Mouse (Mus musculus) cortical plate, adult 2 months (tissue): ENCODE measurements around the gene Cd79b. TPM values are rescaled to one million over a fixed set of nuclear protein-coding genes. Genes with fewer than 3 reads are reported as not detected.

ENCODE experiments used
- H3K27ac ChIP-seq: fragments of 200-500 bp; 2 replicates; pipeline ENCODE4 v1.5.1; 2012; ENCODE audit warnings: low read length, control low read depth, inconsistent platforms; ENCODE audit not compliant: insufficient read depth
- H3K4me1 ChIP-seq: fragments of 200-500 bp; 2 replicates; pipeline ENCODE4 v1.6.1; 2011; ENCODE audit warnings: low read length; ENCODE audit not compliant: control insufficient read depth, insufficient read depth
- H3K4me3 ChIP-seq: fragments of 200-500 bp; 2 replicates; pipeline ENCODE4 v1.5.1; 2011; ENCODE audit warnings: mild to moderate bottlenecking, low read length, control low read depth; ENCODE audit not compliant: insufficient read depth
- CTCF ChIP-seq: fragments of 200-500 bp; IDR thresholded peaks from 2 replicates; pipeline ENCODE4 v1.5.1; 2011; ENCODE audit warnings: mild to moderate bottlenecking, control low read depth, low read length; ENCODE audit not compliant: insufficient read depth; ENCODE audit errors: extremely low read depth
- POLR2A ChIP-seq: fragments of 200-500 bp; IDR thresholded peaks from 2 replicates; pipeline ENCODE4 v1.6.1; 2011; ENCODE audit warnings: mild to moderate bottlenecking, low read length, control low read depth; ENCODE audit not compliant: insufficient read depth; ENCODE audit errors: extremely low read depth
- polyA plus RNA-seq: library from polyadenylated mRNA; depleted of rRNA; stranded (reverse); fragments of >200 nt; gene quantifications from 2 replicates; pipeline ENCODE4 v1.2.3, GENCODE M21; 2012; rRNA removed

Gene Cd79b
- polyA plus RNA-seq, 1 experiment = 0.44 TPM

DNA sequence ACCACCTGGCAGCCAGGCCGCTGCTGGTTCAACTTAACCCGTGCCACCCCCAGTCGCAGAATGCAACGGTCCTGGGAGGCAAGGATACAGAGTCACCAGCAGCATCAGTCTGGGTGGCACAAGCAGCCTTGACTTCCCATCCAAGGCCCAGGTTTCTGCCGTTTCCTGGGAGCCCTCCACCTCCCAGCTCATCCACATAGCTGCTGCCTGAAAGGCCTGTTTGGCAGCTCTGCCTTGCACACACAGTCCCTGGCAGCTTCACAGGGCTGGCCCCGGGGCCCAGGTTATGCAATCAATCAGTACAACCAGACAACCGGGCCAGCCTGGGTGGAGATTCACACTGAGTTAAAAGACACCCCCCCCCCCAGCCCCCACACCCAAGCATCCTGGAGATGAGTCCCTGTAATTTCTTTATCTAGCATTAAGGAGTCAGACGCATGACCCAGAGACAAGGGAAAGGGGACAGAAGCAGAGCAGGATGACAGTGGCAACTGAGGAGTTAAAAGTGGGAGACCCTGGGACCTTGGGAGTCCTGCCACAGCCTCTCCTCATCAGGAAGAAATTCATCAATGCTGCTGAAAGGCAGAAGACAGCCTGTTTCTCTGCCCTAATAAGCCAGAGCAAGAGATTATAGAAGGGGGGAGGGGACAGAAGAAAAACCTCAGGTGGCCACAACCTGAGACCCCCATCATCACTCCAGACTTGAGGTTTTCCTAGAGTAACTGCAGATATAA lies 46.1 kb downstream of the Cd79b start:
- Histone ChIP-seq H3K4me3 (no peak overlapping the region), H3K4me1 (peaks cover 2% of the 10 kb centered on the region), H3K27ac (peak overlapping the region; percentile 77; the same call in 1 of the 2 replicates)
- TF ChIP-seq POLR2A = no peak
- TF ChIP-seq CTCF = no peak

DNA sequence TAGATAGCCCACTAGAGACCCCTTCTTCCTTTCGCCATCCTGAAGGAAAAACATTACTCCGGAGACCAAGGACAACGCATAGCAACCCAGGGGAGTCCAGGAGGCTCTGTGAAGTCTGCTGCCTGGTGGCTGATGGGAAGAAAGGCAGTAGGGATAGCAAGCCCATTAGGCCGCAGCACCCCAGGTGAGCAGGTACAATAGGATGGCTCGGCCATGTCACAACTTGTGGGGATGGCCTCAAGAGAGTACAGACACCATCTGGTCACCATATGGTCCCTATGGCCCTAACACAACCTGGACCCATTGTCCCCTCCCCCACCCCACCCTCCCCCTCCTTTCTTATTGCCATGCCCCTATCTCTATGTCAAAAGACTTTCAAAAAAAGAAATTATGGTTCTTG lies 46.7 kb downstream of the Cd79b start:
- peaks cover 2% of the 10 kb centered on the region for H3K4me1 ChIP-seq
- H3K4me3 ChIP-seq = no peak overlapping the region
- TF ChIP-seq CTCF = no peak
- no peak for TF ChIP-seq POLR2A
- peak overlapping the region; percentile 15; the same call in 1 of the 2 replicates for H3K27ac ChIP-seq

DNA sequence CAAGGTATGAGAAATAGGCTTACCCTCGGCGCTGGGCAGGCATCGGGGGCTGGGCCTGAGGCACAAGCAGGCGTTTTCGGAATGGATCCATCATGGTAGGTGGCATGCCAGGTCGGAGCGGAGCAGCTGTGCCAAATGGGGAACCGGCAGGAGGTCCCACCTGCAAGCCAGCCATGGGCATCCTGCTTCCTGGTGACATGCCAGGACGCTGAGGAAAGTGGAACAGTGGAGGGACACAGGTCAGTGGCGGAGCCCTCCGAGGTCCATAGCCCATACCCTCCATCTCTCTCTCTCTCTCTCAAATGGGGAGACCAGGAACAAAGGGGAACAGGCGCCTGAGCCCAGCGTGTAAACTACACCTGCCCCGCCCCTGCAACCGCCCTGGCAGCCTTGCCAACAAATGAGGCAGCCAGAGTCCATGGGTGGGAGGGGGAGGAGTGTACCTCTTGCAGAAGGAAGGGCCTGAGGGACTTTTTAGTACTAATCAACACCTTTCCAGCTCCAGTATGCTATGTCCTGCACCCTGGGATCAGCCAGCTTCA lies 47.2 kb downstream of the Cd79b start:
- Histone ChIP-seq H3K4me3 (no peak overlapping the region), H3K27ac (peak overlapping the region; percentile 15; the same call in 1 of the 2 replicates), H3K4me1 (peaks cover 2% of the 10 kb centered on the region)
- no peak for TF ChIP-seq POLR2A

DNA sequence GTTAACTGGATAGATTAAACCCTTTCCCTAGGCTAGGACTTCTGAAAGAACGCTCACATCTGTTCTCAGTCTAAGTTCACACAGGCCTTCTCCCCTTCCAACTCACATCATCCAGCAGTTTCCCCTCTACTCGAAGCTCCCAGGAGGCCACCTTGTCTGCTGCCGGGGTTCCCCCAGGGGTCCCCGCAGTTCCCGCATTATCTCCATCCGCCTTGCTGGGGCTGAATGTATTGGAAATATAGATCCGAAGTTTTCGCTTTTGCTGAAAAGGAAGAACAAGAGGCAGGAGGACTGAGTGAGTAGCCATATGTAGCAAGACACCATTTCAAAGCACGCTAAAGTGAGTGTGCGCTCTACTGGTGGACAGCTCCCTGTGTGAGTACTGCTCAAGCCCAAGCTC lies 48.1 kb downstream of the Cd79b start:
- peaks cover 2% of the 10 kb centered on the region for H3K4me1 ChIP-seq
- H3K4me3 ChIP-seq = no peak overlapping the region
- TF ChIP-seq CTCF (no peak), POLR2A (no peak)
- no peak overlapping the region for H3K27ac ChIP-seq

DNA sequence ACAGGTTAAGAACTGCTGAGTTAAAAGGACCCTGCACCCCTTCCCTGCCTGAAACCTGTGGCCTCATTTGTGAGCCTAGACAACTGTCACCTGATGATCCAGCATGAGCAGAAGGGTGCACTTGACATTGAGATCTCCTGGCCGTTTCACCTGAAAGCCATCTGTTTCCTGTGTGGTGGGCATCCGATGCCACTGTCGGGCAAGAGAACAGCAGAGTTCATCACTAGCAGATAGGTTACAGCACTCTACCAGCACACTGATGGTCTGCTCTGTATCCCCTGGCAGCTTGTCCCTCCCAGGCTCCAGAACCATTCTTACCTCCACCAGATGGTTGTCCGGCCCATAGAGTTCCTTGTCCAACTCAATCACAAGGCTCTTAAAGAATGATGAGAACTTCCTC lies 49.0 kb downstream of the Cd79b start:
- H3K4me3 ChIP-seq = no peak overlapping the region
- TF ChIP-seq CTCF = no peak
- TF ChIP-seq POLR2A = no peak
- peaks cover 3% of the 10 kb centered on the region for H3K4me1 ChIP-seq
- no peak overlapping the region for H3K27ac ChIP-seq

DNA sequence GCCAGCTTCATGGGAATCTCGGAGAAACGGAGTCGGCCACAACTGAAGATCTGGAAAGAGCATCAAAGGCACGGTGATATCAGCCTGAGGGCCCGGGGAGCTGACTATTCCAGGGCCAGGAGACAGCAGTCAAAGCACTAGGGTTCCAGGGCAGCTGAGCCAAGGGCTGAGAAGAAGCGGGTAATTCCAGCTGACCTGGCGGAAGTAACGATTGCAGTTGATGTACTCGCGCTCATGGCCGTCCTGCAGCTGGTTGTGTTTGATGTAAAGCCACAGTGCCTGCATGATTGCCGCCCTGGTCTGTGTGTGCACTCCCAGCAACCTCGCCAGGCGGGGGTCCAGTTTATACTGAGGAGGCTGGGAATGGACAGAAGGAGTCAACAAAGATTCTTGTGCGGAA lies 49.6 kb downstream of the Cd79b start:
- no peak overlapping the region for H3K27ac ChIP-seq
- TF ChIP-seq CTCF (no peak), POLR2A (no peak)
- H3K4me1 ChIP-seq = peaks cover 3% of the 10 kb centered on the region
- H3K4me3 ChIP-seq = no peak overlapping the region

DNA sequence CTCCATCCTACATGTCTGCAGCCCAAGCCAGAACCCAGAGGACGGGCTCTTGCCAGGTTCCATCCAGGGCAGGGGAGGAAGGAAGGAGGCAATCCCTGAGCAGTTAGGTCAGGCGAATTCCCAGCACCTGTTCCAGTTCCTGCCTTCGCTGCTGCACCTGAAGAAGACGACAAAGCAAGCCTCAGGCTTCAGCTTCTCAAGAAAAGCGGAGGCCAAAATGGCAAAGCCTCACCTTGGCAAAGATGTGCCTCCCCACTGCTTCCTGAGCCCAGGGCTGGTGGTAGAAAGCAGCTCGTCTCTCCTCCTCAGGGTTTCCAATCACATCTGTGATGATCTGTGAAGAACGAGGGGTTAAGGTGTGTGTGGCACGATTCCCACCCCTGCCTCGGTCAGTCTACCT lies 50.6 kb downstream of the Cd79b start:
- no peak for TF ChIP-seq POLR2A
- TF ChIP-seq CTCF = no peak
- Histone ChIP-seq H3K4me3 (no peak overlapping the region), H3K27ac (no peak overlapping the region), H3K4me1 (peaks cover 3% of the 10 kb centered on the region)

Other genes with a start within 250 kb of the Cd79b start
- 11.9 and 12.4 TPM in 2 replicates for gene Taco1, start 248.7 kb downstream of the Cd79b start, polyA plus RNA-seq
- gene Map3k3, start 230.1 kb downstream of the Cd79b start, polyA plus RNA-seq = 32.3 and 33.2 TPM in 2 replicates
- not detected in 2 replicates for gene Gm10840, start 153.9 kb downstream of the Cd79b start, polyA plus RNA-seq
- gene Limd2, start 153.9 kb downstream of the Cd79b start, polyA plus RNA-seq = 86.0 and 102 TPM in 2 replicates
- 51.9 and 55.2 TPM in 2 replicates for gene Strada, start 112.6 kb downstream of the Cd79b start, polyA plus RNA-seq
- gene Ccdc47, start 98.4 kb downstream of the Cd79b start, polyA plus RNA-seq = 68.3 and 83.3 TPM in 2 replicates
- gene Ddx42, start 97.8 kb downstream of the Cd79b start, polyA plus RNA-seq = 41.6 and 43.7 TPM in 2 replicates
- gene Ftsj3, start 58.7 kb downstream of the Cd79b start, polyA plus RNA-seq = 23.8 and 24.6 TPM in 2 replicates
- 244 and 245 TPM in 2 replicates for gene Psmc5, start 58.6 kb downstream of the Cd79b start, polyA plus RNA-seq
- gene Smarcd2, start 41.8 kb downstream of the Cd79b start, polyA plus RNA-seq = 32.3 and 33.8 TPM in 2 replicates
- 0.11 and 0.13 TPM in 2 replicates for gene Tcam1, start 38.1 kb downstream of the Cd79b start, polyA plus RNA-seq
- not detected in 2 replicates for gene Gh, start 12.9 kb downstream of the Cd79b start, polyA plus RNA-seq
- gene Scn4a, start 38.5 kb upstream of the Cd79b start, polyA plus RNA-seq = 0.02 and 0.04 TPM in 2 replicates
- gene Prr29, start 50.7 kb upstream of the Cd79b start, polyA plus RNA-seq = 0.28 and 0.88 TPM in 2 replicates
- 6.8 and 9.5 TPM in 2 replicates for gene Icam2, start 73.3 kb upstream of the Cd79b start, polyA plus RNA-seq
- gene Ern1, start 173.1 kb upstream of the Cd79b start, polyA plus RNA-seq = 6.2 and 6.5 TPM in 2 replicates